Mouse (Mus musculus): Measurements from ENCODE around the gene 1500009L16Rik.
A peak's percentile ranks its signal among the peaks of the same experiment; 100 is the strongest.

Gene 1500009L16Rik

GRCm38 (mm10) chr10:83722579-83723031 is at the start of gene 1500009L16Rik:
1500009L16Rik (plus strand) TSS chr10:83722865.
- peak; percentile 83 for DNase-seq

- DNase-seq: no peak
Measured at GRCm38 (mm10) chr10:83681334-83681733, 41.3 kb upstream of the 1500009L16Rik start.

GRCm38 (mm10) chr10:83688215-83688614 is 34.5 kb upstream of the 1500009L16Rik start:
- DNase-seq: peak; percentile 12

- DNase-seq: no peak
Measured at GRCm38 (mm10) chr10:83692175-83692895, 30.3 kb upstream of the 1500009L16Rik start.

GRCm38 (mm10) chr10:83696226-83696625 is 26.4 kb upstream of the 1500009L16Rik start:
- no peak for DNase-seq

- DNase-seq: no peak
Measured at GRCm38 (mm10) chr10:83706628-83707027, 16.0 kb upstream of the 1500009L16Rik start.

GRCm38 (mm10) chr10:83709920-83710319 is 12.7 kb upstream of the 1500009L16Rik start:
- DNase-seq: no peak

GRCm38 (mm10) chr10:83711769-83712168 is 10.9 kb upstream of the 1500009L16Rik start:
- no peak for DNase-seq

- DNase-seq: peak; percentile 25
Measured at GRCm38 (mm10) chr10:83718855-83719474, 3.7 kb upstream of the 1500009L16Rik start.

GRCm38 (mm10) chr10:83723055-83723454 is 390 bp downstream of the 1500009L16Rik start:
- DNase-seq: peak; percentile 25

- no peak for DNase-seq
Measured at GRCm38 (mm10) chr10:83724351-83725059, 1.8 kb downstream of the 1500009L16Rik start.

- no peak for DNase-seq
Measured at GRCm38 (mm10) chr10:83726164-83726563, 3.5 kb downstream of the 1500009L16Rik start.

- DNase-seq: no peak
Measured at GRCm38 (mm10) chr10:83727846-83728245, 5.2 kb downstream of the 1500009L16Rik start.

- DNase-seq: peak; percentile 44
Measured at GRCm38 (mm10) chr10:83728529-83728928, 5.9 kb downstream of the 1500009L16Rik start.

GRCm38 (mm10) chr10:83729076-83729475 is 6.4 kb downstream of the 1500009L16Rik start:
- no peak for DNase-seq

- peak; percentile 88 for DNase-seq
Measured at GRCm38 (mm10) chr10:83729492-83729891, 6.8 kb downstream of the 1500009L16Rik start.

GRCm38 (mm10) chr10:83733725-83734124 is 11.1 kb downstream of the 1500009L16Rik start:
- no peak for DNase-seq

- no peak for DNase-seq
Measured at GRCm38 (mm10) chr10:83738996-83739655, 16.5 kb downstream of the 1500009L16Rik start.

GRCm38 (mm10) chr10:83744656-83745055 is 22.0 kb downstream of the 1500009L16Rik start:
- no peak for DNase-seq

- DNase-seq: no peak
Measured at GRCm38 (mm10) chr10:83753056-83753455, 30.4 kb downstream of the 1500009L16Rik start.

- no peak for DNase-seq
Measured at GRCm38 (mm10) chr10:83757343-83757962, 34.8 kb downstream of the 1500009L16Rik start.

- DNase-seq: no peak
Measured at GRCm38 (mm10) chr10:83758732-83759131, 36.1 kb downstream of the 1500009L16Rik start.

- DNase-seq: no peak
Measured at GRCm38 (mm10) chr10:83760535-83760934, 37.9 kb downstream of the 1500009L16Rik start.

Measured in thymus, postnatal 25 days (tissue).